Mouse (Mus musculus) forebrain, embryonic 10.5 days (tissue): ENCODE data around the gene Ints1. TPM values are rescaled to one million over a fixed set of nuclear protein-coding genes. Genes with fewer than 3 reads are reported as not detected.

Experiments
- DNase-seq: peaks from one replicate; pipeline ENCODE4 v3.0.0-alpha.2; 2017; ENCODE audit warnings: low spot score; ENCODE audit errors: extremely low spot score
- H3K27ac ChIP-seq: fragments of 300-500 bp; sonication (generic); 2 replicates; pipeline ENCODE4 v1.5.1; 2016; ENCODE audit warnings: mild to moderate bottlenecking
- H3K27me3 ChIP-seq: fragments of 300-500 bp; sonication (generic); 2 replicates; pipeline ENCODE4 v1.6.1; 2016; ENCODE audit warnings: mild to moderate bottlenecking; ENCODE audit not compliant: poor library complexity, severe bottlenecking
- H3K36me3 ChIP-seq: fragments of 300-500 bp; sonication (generic); replicated peaks from 2 replicates; pipeline ENCODE4 v1.6.1; 2016; ENCODE audit warnings: mild to moderate bottlenecking, moderate library complexity
- H3K4me1 ChIP-seq: fragments of 300-500 bp; sonication (generic); 2 replicates; pipeline ENCODE4 v1.6.1; 2016
- H3K4me3 ChIP-seq: fragments of 300-500 bp; sonication (generic); 2 replicates; pipeline ENCODE4 v1.5.1; 2016; ENCODE audit warnings: mild to moderate bottlenecking, moderate library complexity
- H3K9me3 ChIP-seq: fragments of 300-500 bp; sonication (generic); 2 replicates; pipeline ENCODE4 v1.6.1; 2016; ENCODE audit warnings: mild to moderate bottlenecking, moderate library complexity
- WGBS: fragments of 180-500 bp; shearing (Covaris S2); methylation state at CpG from one replicate; pipeline ENCODE4 v1.1.7; 2016; 5-methylcytosine and 5-hydroxymethylcytosine counted together
- polyA plus RNA-seq: library from polyadenylated mRNA; unstranded; fragments of >200 nt; fragmentation: Nextera tagmentation; extraction: Ambion mirVana; gene quantifications from 2 replicates; pipeline ENCODE4 v1.2.1, GENCODE M21; 2016

Ints1 gene
- polyA plus RNA-seq, 1 experiment from 2014 or later = 43.2 TPM

DNA sequence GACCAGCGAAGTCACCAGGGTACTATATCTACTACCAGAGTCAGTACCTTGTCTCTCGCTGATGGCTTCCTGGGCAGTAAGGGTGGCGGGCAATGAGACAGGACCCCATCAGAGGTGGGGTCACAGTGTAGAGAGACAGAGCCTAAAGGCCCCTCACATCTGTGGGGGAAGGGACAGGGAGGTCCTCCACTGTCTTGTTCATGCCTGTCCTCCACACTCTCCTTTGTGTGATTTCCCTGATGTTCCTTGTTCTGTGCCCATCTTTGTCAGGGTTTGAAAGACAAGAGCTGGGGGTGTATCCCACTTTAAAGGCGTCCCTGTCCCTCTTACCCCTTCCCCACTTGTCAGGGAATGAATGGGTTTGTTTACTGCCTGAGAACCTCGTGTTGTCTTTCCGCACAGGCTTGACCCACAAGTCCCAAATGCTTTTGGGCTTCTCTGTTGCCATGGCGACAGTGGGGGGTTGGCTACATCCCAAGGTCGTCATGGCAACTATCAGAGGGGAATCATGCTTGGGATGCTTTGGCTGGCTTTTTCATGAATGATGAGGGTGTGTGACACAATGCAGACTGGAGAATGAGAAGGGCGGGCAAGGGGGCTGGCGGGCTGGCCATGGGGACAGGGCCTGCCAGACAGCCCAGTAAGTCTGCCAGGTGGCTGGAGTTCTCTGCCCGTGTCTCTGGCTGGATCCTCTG is 22.1 kb upstream of the Ints1 start:
- H3K4me3 ChIP-seq = peak overlapping the region; percentile 38
- peaks cover 28% of the 10 kb centered on the region for H3K36me3 ChIP-seq
- WGBS = 36% methylated on average over 11 of the region's 11 CpGs
- no peaks in the 10 kb centered on the region for H3K27me3 ChIP-seq
- DNase-seq = peak; percentile 79
- H3K4me1 ChIP-seq = peaks cover 71% of the 10 kb centered on the region
- H3K9me3 ChIP-seq = no peaks in the 10 kb centered on the region
- H3K27ac ChIP-seq = peak overlapping the region; percentile 85

- peak; percentile 44 for DNase-seq
- WGBS = 47% methylated on average over 13 of the region's 13 CpGs
- H3K36me3 ChIP-seq = peaks cover 25% of the 10 kb centered on the region
- H3K4me1 ChIP-seq = peaks cover 76% of the 10 kb centered on the region
- no peaks in the 10 kb centered on the region for H3K27me3 ChIP-seq
- H3K27ac ChIP-seq = peak overlapping the region; percentile 85
- H3K4me3 ChIP-seq = peak overlapping the region; percentile 38; the same call in 1 of the 2 replicates
- H3K9me3 ChIP-seq = no peaks in the 10 kb centered on the region
Measured at GRCm38 (mm10) chr5:139796900-139797299, 21.4 kb upstream of the Ints1 start.

- Histone ChIP-seq H3K4me1 (peaks cover 84% of the 10 kb centered on the region), H3K36me3 (peaks cover 19% of the 10 kb centered on the region), H3K27me3 (no peaks in the 10 kb centered on the region), H3K9me3 (no peaks in the 10 kb centered on the region), H3K4me3 (no peak overlapping the region), H3K27ac (peak overlapping the region; percentile 85)
- 89% methylated on average over 9 of the region's 9 CpGs for WGBS
- DNase-seq = no peak
Measured at GRCm38 (mm10) chr5:139796001-139796620, 20.6 kb upstream of the Ints1 start.

DNA sequence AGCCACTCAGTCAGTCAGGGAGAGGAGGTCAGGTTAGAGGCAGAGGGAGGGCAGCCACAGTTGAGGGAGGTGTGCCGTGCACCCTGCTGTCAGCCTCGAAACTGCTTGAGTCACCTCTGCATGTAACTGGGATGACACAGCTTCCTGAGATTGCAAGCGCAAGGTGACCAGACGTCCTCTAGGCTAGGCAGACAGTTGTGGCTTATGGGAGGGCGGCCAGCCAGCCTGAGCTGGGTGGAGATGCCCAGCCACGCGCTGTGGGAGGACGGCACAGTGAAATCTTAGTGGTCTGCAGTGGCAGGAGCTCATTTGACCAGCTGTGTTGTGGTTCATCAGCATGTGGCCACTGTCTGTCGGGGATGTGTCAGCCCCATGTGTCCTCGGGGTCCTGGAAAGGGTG is 19.5 kb upstream of the Ints1 start:
- no peaks in the 10 kb centered on the region for H3K9me3 ChIP-seq
- peaks cover 8% of the 10 kb centered on the region for H3K36me3 ChIP-seq
- no peaks in the 10 kb centered on the region for H3K27me3 ChIP-seq
- H3K4me3 ChIP-seq = no peak overlapping the region
- WGBS = 77% methylated on average over 10 of the region's 10 CpGs
- no peak for DNase-seq
- peak overlapping the region; percentile 17; the same call in 1 of the 2 replicates for H3K27ac ChIP-seq
- H3K4me1 ChIP-seq = peaks cover 85% of the 10 kb centered on the region

DNA sequence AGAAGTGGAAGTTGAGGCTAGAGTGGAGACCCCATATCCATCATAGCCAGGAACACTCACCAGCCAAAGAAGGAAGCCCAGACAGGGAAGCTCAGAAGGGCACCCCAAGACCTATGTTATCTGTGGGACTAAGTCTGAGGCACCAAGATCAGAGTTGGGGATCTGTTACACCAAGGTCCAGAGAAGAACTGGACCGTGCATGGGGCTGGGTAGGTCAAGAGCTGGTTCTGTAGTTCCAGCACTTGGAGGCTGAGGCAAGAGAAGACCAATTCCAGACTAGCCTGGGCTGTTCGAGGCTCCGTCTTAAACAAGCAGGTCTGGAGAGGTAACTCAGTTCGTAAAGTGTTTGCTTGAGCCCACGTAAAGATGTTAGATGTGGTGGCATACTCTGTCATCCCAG is 18.7 kb upstream of the Ints1 start:
- no peak overlapping the region for H3K4me3 ChIP-seq
- no peak for DNase-seq
- H3K4me1 ChIP-seq = peaks cover 83% of the 10 kb centered on the region
- no peaks in the 10 kb centered on the region; the same call in 1 of the 2 replicates for H3K36me3 ChIP-seq
- H3K27me3 ChIP-seq = no peaks in the 10 kb centered on the region
- H3K27ac ChIP-seq = no peak overlapping the region
- 88% methylated on average over 5 of the region's 5 CpGs for WGBS
- H3K9me3 ChIP-seq = no peaks in the 10 kb centered on the region

DNA sequence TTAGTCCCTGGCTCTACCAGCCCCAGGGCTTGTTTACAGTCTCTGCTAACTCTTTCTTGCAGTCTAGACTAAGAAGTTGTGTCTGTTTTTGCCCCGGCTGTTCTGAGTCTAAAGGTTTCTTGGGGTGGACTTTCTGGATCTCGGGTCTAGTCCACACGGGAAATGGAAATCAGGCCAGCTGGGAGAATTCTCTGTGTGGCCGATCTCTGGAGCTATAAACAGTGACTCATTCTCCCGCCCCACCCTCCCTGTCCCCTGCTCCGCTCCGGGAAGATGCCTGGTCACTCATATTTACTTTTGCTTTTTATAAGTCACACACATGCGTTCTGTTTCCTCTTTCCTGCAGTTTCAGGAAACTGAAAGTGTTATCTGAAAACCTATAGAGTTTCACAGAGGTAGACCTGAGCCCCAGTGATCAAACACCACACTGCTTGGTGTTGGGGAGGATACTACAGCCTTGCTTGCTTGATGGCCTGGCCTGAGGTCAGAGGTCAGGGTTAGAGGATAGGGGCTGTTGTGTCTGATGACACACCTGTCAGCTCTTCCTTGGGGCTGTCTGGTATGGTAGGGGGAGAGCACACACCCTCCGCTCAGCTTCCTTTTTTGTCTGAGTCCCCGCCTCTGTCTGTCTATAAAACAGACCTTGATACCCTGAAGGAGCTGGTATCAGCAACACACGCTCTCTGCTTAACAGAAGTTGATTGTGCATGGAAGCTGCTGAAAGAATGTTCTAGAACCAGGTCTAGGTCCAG is 18.0 kb upstream of the Ints1 start:
- H3K4me3 ChIP-seq = peak overlapping the region; percentile 98; the same call in 1 of the 2 replicates
- no peak overlapping the region for H3K27ac ChIP-seq
- 87% methylated on average over 11 of the region's 11 CpGs for WGBS
- H3K36me3 ChIP-seq = no peaks in the 10 kb centered on the region
- DNase-seq = no peak
- no peaks in the 10 kb centered on the region for H3K27me3 ChIP-seq
- peaks cover 77% of the 10 kb centered on the region for H3K4me1 ChIP-seq
- H3K9me3 ChIP-seq = no peaks in the 10 kb centered on the region

DNA sequence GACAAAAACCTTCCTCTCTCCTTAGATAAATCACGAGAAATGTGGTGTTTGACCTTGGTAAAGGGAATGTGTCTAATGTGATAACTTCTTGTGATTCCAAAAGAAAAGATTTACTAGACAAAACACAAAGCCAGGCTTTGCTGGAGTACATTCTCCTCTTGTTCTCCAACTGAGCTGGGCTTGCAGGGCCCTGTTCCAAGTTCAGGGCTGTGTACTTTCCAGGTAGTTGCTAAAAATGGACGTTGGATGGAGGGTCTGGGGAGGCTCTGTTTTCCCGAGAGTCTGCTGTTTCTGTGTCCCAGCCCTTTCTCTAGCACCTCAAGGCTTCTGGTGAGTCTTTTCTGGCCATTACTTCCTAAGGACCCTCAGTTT is 17.5 kb upstream of the Ints1 start:
- Histone ChIP-seq H3K36me3 (no peaks in the 10 kb centered on the region), H3K4me3 (peak overlapping the region; percentile 98; the same call in 1 of the 2 replicates), H3K27ac (no peak overlapping the region), H3K27me3 (no peaks in the 10 kb centered on the region), H3K4me1 (peaks cover 71% of the 10 kb centered on the region), H3K9me3 (no peaks in the 10 kb centered on the region)
- WGBS = 73% methylated on average over 3 of the region's 3 CpGs
- no peak for DNase-seq

GRCm38 (mm10) chr5:139792159-139792775 is 16.8 kb upstream of the Ints1 start:
- no peaks in the 10 kb centered on the region for H3K9me3 ChIP-seq
- H3K4me3 ChIP-seq = peak overlapping the region; percentile 98
- no peaks in the 10 kb centered on the region for H3K27me3 ChIP-seq
- H3K36me3 ChIP-seq = no peaks in the 10 kb centered on the region
- H3K27ac ChIP-seq = peak overlapping the region; percentile 85; the same call in 1 of the 2 replicates
- WGBS = 24% methylated on average over 11 of the region's 11 CpGs
- DNase-seq = no peak
- H3K4me1 ChIP-seq = peaks cover 64% of the 10 kb centered on the region

- WGBS = under 1% methylated on average over 92 of the region's 92 CpGs
- no peaks in the 10 kb centered on the region for H3K36me3 ChIP-seq
- H3K9me3 ChIP-seq = no peaks in the 10 kb centered on the region
- peak; percentile 96 for DNase-seq
- H3K4me1 ChIP-seq = peaks cover 56% of the 10 kb centered on the region
- no peaks in the 10 kb centered on the region for H3K27me3 ChIP-seq
- peak within 1 kb of the TSS; percentile 98 for H3K4me3 ChIP-seq
- H3K27ac ChIP-seq = peak within 1 kb of the TSS; percentile 85
Measured at GRCm38 (mm10) chr5:139791227-139792158, 16.0 kb upstream of the Ints1 start, which contains the start of gene Mafk. TSS of gene Mafk (plus strand) at chr5:139791513.

DNA sequence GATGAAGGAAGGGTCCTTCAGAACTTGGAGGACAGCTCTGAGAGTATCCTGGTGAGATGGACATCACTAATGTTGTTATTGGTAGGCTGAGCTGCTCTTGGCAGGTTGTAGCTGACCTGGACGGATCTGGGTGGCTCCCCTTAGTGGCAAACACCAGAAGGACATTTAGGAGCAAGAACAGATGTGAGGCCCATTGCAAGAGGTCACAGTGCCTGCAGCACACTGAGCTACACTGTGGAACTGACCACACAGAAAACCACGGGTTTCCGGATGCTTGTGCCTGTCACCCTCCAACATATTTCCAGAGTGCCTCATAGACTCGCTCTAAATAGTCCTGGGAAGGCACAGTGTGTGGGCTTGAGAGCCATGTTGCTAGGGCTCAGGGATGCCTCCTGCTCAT is 14.0 kb upstream of the Ints1 start:
- Histone ChIP-seq H3K36me3 (no peaks in the 10 kb centered on the region), H3K4me3 (no peak overlapping the region), H3K27me3 (no peaks in the 10 kb centered on the region), H3K4me1 (peaks cover 36% of the 10 kb centered on the region), H3K27ac (no peak overlapping the region), H3K9me3 (no peaks in the 10 kb centered on the region)
- WGBS = 58% methylated on average over 4 of the region's 4 CpGs
- DNase-seq = no peak

DNA sequence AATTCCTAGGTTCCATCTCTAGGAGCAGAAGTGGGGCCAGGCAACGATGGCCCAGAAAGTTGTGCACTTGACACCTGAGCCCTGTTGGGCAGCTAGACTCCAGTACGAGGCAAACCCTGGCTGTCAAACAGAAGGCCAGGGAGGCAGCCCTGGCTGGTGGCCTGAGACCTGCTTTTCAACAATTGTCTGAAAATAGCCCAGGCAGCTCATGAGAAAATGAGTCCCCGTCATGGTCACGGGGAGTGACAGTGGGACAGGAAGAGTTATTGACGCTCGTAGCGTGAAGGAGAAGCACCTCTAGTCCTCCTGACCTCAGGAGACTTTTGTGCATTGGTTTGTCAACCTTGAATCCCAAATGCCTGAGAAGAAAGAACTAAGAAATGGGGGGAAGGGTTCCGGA is 5.9 kb upstream of the Ints1 start:
- H3K4me1 ChIP-seq = no peaks in the 10 kb centered on the region
- H3K27me3 ChIP-seq = no peaks in the 10 kb centered on the region
- WGBS = 90% methylated on average over 8 of the region's 8 CpGs
- no peak overlapping the region for H3K27ac ChIP-seq
- no peak for DNase-seq
- no peaks in the 10 kb centered on the region for H3K36me3 ChIP-seq
- no peaks in the 10 kb centered on the region for H3K9me3 ChIP-seq
- H3K4me3 ChIP-seq = no peak overlapping the region

DNA sequence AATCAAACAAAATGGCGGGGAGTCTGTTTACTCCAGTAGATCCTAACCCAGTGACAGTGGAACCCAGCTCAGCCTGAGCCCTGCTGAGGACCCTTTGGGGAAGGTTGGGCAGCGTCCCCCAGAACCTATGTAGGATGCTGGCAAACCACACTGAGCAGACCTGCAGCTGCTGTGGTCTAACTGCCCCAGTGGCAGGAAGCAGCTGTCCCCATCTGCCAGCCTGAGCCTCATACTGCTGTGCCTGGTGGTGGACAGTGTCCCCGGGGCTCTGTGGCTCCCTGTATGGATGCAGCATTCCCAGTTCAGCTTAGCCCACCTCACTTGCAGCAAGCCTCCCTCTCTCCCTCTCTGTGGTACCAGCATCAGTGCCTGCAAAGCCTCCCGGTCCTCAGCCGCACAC is 1.5 kb upstream of the Ints1 start:
- Histone ChIP-seq H3K4me3 (no peak overlapping the region), H3K4me1 (peaks cover 13% of the 10 kb centered on the region), H3K9me3 (no peaks in the 10 kb centered on the region), H3K27me3 (no peaks in the 10 kb centered on the region), H3K27ac (no peak overlapping the region), H3K36me3 (peaks cover 23% of the 10 kb centered on the region)
- WGBS = 85% methylated on average over 5 of the region's 5 CpGs
- DNase-seq = no peak
